Mouse (Mus musculus): ENCODE measurements around the gene Cnksr2. TPM values are rescaled to one million over a fixed set of nuclear protein-coding genes. Genes with fewer than 3 reads are reported as not detected.

Gene Cnksr2
- total RNA-seq (2012; rRNA removed) (not detected in 2 replicates), total RNA-seq (2014; rRNA removed) (not detected in 2 replicates), polyA plus RNA-seq (2012; ENCODE audit: insufficient read length, low read depth) (not detected in 2 replicates)

DNA sequence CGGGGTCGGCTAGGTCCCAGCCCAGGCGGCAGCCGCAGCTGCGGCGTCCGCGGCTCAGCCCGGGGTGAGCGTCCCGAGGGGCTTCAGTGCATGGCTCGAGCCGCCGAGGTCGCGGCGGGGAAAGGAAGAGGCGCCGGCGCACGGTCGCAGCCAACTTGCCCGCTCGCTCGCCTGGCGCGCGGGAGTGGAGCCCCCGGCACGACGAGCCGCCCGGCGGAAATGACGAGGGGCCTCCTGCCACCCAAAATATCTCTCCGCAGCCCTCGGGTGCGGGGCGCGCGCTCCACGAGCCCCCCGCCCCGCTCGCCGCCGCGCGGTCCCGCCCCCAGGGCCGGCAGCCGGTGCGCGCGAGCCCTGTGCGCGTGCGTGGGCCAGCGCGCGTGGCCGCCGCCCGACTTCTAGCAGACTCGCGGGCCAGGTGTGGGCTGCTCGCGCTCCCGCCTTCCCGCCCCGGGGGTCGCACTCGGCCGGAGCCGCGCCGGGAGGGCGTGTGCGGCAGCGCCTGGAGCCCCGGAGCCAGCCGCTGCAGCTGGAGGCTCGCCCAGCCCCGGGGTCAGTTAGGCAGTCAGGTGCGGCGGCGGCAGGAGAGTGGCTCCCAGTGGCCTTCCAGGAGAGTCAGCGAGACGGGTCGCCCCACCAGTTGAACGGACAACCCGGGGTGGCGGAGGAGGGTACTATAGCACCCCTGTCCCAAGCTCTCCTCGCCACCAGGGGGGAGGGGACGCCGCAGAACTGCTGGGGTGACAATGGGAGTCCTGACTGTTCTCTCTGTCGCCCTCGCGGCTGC lies at the start of gene Cnksr2:
TSS of gene Cnksr2 (minus strand) at position 238 of the 787 bp plus-strand sequence.
- Histone ChIP-seq H3K4me3 (replicated peaks in 1 of 3; ENCODE audit: low read depth in 2 of 3, low read length in 2 of 3, poor library complexity in 1 of 3) (no peak within 1 kb of the TSS), H3K36me3 (replicated peaks in 1 of 2; ENCODE audit: control insufficient read depth in 1 of 2, insufficient read depth in 1 of 2, low read length in 1 of 2) (no peaks in the 10 kb centered on the region), H3K9ac (ENCODE audit: insufficient read depth, low read depth) (no peak within 1 kb of the TSS), H3K27me3 (replicated peaks) (no peaks in the 10 kb centered on the region), H3K4me1 (ENCODE audit: control insufficient read depth in 1 of 2, insufficient read depth in 2 of 2) (no peaks in the 10 kb centered on the region), H3K79me2 (replicated peaks; ENCODE audit: control insufficient read depth, extremely low read depth, insufficient read depth, poor library complexity, severe bottlenecking) (no peaks in the 10 kb centered on the region), H3K4me2 (ENCODE audit: insufficient read depth, low read depth, poor library complexity, severe bottlenecking) (no peak within 1 kb of the TSS), H3K9me3 (replicated peaks; ENCODE audit: low read length) (peaks cover 6% of the 10 kb centered on the region), H3K27ac (ENCODE audit: insufficient read depth, low read depth) (no peak within 1 kb of the TSS)
- TF ChIP-seq POLR2AphosphoS2 (IDR thresholded peaks at IDR 0.05; ENCODE audit: low read depth, low read length) (no peak), CTCF (conservative IDR thresholded peaks at IDR 0.05 in 1 of 2, IDR thresholded peaks at IDR 0.05 in 1 of 2; ENCODE audit: low read depth in 2 of 2, low read length in 2 of 2) (no peak), ZNF384 (IDR thresholded peaks at IDR 0.05; ENCODE audit: low read depth, low read length) (no peak), CHD2 (IDR thresholded peaks at IDR 0.05; ENCODE audit: low read length) (no peak), KAT2A (IDR thresholded peaks at IDR 0.05; ENCODE audit: insufficient replicate concordance, low read length) (no peak), ZC3H11A (IDR thresholded peaks at IDR 0.05; ENCODE audit: low read depth, low read length) (no peak), ELF1 (IDR thresholded peaks at IDR 0.05; ENCODE audit: low read depth, low read length) (no peak), GABPA (IDR thresholded peaks at IDR 0.05; ENCODE audit: insufficient replicate concordance, low read depth, low read length) (no peak), TBP (conservative IDR thresholded peaks at IDR 0.05; ENCODE audit: low read depth, low read length) (no peak), MAFK (IDR thresholded peaks at IDR 0.05; ENCODE audit: insufficient replicate concordance, low read length) (no peak), JUN (IDR thresholded peaks at IDR 0.05; ENCODE audit: insufficient read depth, low read depth, low read length) (no peak), RAD21 (IDR thresholded peaks at IDR 0.05; ENCODE audit: low read depth, low read length) (no peak), ZKSCAN1 (IDR thresholded peaks at IDR 0.05; ENCODE audit: borderline replicate concordance, low read depth, low read length) (no peak), PAX5 (IDR thresholded peaks at IDR 0.05; ENCODE audit: low read length) (no peak), E2F4 (IDR thresholded peaks at IDR 0.05; ENCODE audit: insufficient replicate concordance, low read depth, low read length) (no peak), IRF4 (IDR thresholded peaks at IDR 0.05; ENCODE audit: low read depth, low read length) (no peak), USF1 (IDR thresholded peaks at IDR 0.05; ENCODE audit: low read depth, low read length) (no peak)
- in situ Hi-C loops (cut with MboI; ENCODE audit: low pct_ligation_motif_present, low pct_unique_long_range_greater_than_20kb, low sequenced_read_pairs): no loop called here
- DNase-seq (ENCODE audit: extremely low read depth): no peak
- dilution Hi-C loops (cut with MboI; ENCODE audit: extremely low pct_ligation_motif_present, extremely low pct_unique_long_range_greater_than_20kb, low sequenced_read_pairs): no loop called here

DNA sequence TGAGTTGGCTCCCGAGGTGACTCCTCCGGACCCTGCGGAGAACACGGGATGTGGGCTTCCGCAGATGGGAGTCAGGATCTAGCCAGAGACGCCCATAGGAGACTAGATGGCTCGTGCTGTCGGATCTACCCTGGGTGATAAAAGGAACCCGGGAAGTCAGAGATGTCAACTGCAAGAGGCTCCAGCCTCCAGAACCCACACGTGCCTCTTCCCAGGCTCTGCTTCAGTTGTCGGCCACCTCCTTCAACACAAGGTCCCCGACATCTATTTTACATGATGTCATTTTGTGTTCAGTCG lies 698 bp upstream of the Cnksr2 start:
- H3K4me3 ChIP-seq (replicated peaks in 1 of 3; ENCODE audit: low read depth in 2 of 3, low read length in 2 of 3, poor library complexity in 1 of 3): no peak overlapping the region
- TF ChIP-seq UBTF (IDR thresholded peaks at IDR 0.05; ENCODE audit: low read depth, low read length) (no peak), EP300 (IDR thresholded peaks at IDR 0.05; ENCODE audit: low read length) (no peak), CHD2 (IDR thresholded peaks at IDR 0.05; ENCODE audit: low read length) (no peak), NELFE (IDR thresholded peaks at IDR 0.05; ENCODE audit: low read depth, low read length) (no peak), CHD1 (IDR thresholded peaks at IDR 0.05; ENCODE audit: low read depth, low read length) (no peak)
- DNase-seq (ENCODE audit: extremely low read depth): no peak
- no peaks in the 10 kb centered on the region for H3K27me3 ChIP-seq (replicated peaks)
- H3K79me2 ChIP-seq (replicated peaks; ENCODE audit: control insufficient read depth, extremely low read depth, insufficient read depth, poor library complexity, severe bottlenecking): no peaks in the 10 kb centered on the region
- H3K27ac ChIP-seq (ENCODE audit: insufficient read depth, low read depth): no peak overlapping the region
- H3K4me1 ChIP-seq (ENCODE audit: control insufficient read depth in 1 of 2, insufficient read depth in 2 of 2): no peaks in the 10 kb centered on the region
- in situ Hi-C loops (cut with MboI; ENCODE audit: low pct_ligation_motif_present, low pct_unique_long_range_greater_than_20kb, low sequenced_read_pairs): no loop called here
- no peak overlapping the region for H3K9ac ChIP-seq (ENCODE audit: insufficient read depth, low read depth)
- dilution Hi-C loops (cut with MboI; ENCODE audit: extremely low pct_ligation_motif_present, extremely low pct_unique_long_range_greater_than_20kb, low sequenced_read_pairs): no loop called here
- H3K36me3 ChIP-seq (replicated peaks in 1 of 2; ENCODE audit: control insufficient read depth in 1 of 2, insufficient read depth in 1 of 2, low read length in 1 of 2): no peaks in the 10 kb centered on the region
- H3K4me2 ChIP-seq (ENCODE audit: insufficient read depth, low read depth, poor library complexity, severe bottlenecking): no peak overlapping the region
- H3K9me3 ChIP-seq (replicated peaks; ENCODE audit: low read length): peaks cover 6% of the 10 kb centered on the region
